Mouse (Mus musculus) cortical plate, adult 2 months (tissue): ENCODE results near the gene Emid1. TPM values are rescaled to one million over a fixed set of nuclear protein-coding genes. Genes with fewer than 3 reads are reported as not detected.

Experiments
- H3K27ac ChIP-seq: fragments of 200-500 bp; 2 replicates; pipeline ENCODE4 v1.5.1; 2012; ENCODE audit warnings: low read length, control low read depth, inconsistent platforms; ENCODE audit not compliant: insufficient read depth
- H3K4me1 ChIP-seq: fragments of 200-500 bp; 2 replicates; pipeline ENCODE4 v1.6.1; 2011; ENCODE audit warnings: low read length; ENCODE audit not compliant: control insufficient read depth, insufficient read depth
- H3K4me3 ChIP-seq: fragments of 200-500 bp; 2 replicates; pipeline ENCODE4 v1.5.1; 2011; ENCODE audit warnings: mild to moderate bottlenecking, low read length, control low read depth; ENCODE audit not compliant: insufficient read depth
- CTCF ChIP-seq: fragments of 200-500 bp; IDR thresholded peaks from 2 replicates; pipeline ENCODE4 v1.5.1; 2011; ENCODE audit warnings: mild to moderate bottlenecking, control low read depth, low read length; ENCODE audit not compliant: insufficient read depth; ENCODE audit errors: extremely low read depth
- POLR2A ChIP-seq: fragments of 200-500 bp; IDR thresholded peaks from 2 replicates; pipeline ENCODE4 v1.6.1; 2011; ENCODE audit warnings: mild to moderate bottlenecking, low read length, control low read depth; ENCODE audit not compliant: insufficient read depth; ENCODE audit errors: extremely low read depth
- polyA plus RNA-seq: library from polyadenylated mRNA; depleted of rRNA; stranded (reverse); fragments of >200 nt; gene quantifications from 2 replicates; pipeline ENCODE4 v1.2.3, GENCODE M21; 2012

Gene Emid1
- polyA plus RNA-seq, 1 experiment: 8.1 TPM

- Histone ChIP-seq H3K27ac (no peak overlapping the region), H3K4me3 (no peak overlapping the region), H3K4me1 (no peaks in the 10 kb centered on the region)
- no peak for TF ChIP-seq POLR2A
- TF ChIP-seq CTCF: no peak
Observed at GRCm38 (mm10) chr11:5129035-5129480, 23.0 kb downstream of the Emid1 start.

DNA sequence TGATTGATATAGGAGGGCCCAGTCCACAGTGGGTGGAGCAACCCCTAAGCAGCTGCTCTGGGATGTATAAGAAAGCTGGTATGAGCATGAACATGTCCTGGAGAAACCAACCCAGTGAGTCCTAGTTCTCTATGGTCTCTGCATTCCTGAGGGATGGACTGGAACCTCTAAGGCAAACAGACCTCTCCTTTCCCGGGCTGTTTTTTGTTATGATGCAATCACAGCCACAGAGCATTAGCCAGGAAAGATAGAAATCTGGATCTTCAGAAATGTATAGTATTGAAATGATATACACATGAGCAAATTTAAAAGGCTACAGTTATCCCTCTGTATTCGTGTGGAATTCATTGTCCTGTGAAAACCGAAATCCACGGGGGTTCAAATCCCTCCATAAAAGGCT lies 26.3 kb downstream of the Emid1 start:
- TF ChIP-seq CTCF (no peak), POLR2A (no peak)
- no peaks in the 10 kb centered on the region for H3K4me1 ChIP-seq
- H3K27ac ChIP-seq: no peak overlapping the region
- H3K4me3 ChIP-seq: no peak overlapping the region

DNA sequence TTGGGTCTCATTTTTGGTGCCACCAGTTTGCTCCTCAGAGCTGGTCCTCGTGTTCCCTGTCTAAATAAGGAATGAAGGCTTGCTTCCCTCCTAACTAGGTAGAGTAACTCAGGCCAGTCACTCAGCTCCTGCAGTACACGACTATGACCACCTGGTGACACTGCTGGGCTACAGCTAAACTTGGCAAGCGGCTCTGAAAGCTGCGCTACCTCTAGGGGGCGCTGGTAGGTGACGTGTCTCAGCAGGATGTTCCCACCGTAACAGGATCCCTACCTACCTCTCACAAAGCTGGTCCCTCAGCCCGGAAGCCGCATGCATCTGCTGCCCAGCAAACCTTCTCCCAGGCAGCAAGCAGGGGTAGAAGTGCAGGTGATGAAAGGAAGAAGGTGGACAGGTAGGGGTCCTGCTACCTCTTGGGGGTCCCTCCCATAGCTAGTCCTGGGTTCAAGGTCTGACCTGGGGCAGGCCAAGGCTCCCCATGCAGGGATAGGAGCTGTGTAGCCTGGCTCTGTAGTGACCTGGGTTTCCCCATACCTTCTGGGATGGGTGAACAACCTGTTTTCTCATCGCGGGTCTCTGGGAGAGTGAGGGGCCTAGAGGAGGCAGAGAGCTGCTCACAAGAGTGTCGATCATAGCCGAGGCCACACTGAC lies 37.0 kb downstream of the Emid1 start:
- TF ChIP-seq CTCF (peak; percentile 100), POLR2A (peak; percentile 19; the same call in 1 of the 2 replicates)
- peak overlapping the region; percentile 7 for H3K4me3 ChIP-seq
- no peak overlapping the region for H3K27ac ChIP-seq
- H3K4me1 ChIP-seq: no peaks in the 10 kb centered on the region

DNA sequence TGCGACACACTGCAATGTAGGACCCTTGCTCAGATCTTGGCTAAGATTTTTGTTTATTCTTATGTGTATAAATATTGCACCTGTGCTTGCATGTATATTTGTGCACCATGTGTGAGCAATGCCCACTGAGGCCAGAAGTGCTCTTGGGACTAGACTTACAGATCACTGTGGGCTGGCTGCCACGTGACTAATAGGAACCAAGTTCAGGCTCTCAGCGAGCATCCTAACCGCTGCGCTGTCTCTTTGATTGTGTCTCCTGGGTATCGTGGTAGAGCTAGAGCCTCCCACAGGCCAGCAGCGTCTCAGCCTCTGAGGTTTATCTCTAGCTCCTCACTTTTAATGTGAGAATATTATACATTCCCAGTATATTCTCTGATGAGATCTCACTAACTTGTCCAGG lies 38.4 kb downstream of the Emid1 start:
- TF ChIP-seq CTCF: no peak
- no peak for TF ChIP-seq POLR2A
- H3K4me1 ChIP-seq: no peaks in the 10 kb centered on the region
- no peak overlapping the region for H3K4me3 ChIP-seq
- no peak overlapping the region for H3K27ac ChIP-seq

DNA sequence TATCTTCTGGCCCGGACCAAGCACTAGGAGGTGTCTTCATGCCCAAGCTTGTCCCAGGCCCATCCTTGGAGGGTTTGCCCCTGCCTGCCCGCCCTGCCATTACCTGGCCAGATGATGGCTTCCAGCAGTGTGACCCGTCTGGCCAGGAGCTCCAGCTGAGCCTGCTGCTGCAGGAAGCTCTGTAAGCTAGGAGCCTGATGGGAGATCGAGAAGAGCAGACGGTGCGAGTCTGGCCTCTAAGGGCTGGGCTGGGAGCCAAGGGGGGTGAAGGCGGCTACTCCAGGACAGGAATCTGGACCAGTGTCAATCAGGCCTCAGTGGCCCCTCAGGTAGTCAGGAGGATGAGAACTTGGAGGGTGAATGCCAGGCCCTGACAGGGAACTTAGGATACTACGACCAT lies 42.6 kb downstream of the Emid1 start:
- Histone ChIP-seq H3K4me3 (no peak overlapping the region), H3K27ac (no peak overlapping the region), H3K4me1 (no peaks in the 10 kb centered on the region)
- TF ChIP-seq CTCF (no peak), POLR2A (no peak)

- no peak for TF ChIP-seq CTCF
- no peak for TF ChIP-seq POLR2A
- no peak overlapping the region for H3K4me3 ChIP-seq
- no peak overlapping the region for H3K27ac ChIP-seq
- peaks cover 4% of the 10 kb centered on the region; the same call in 1 of the 2 replicates for H3K4me1 ChIP-seq
Observed at GRCm38 (mm10) chr11:5103986-5104509, 48.0 kb downstream of the Emid1 start.

DNA sequence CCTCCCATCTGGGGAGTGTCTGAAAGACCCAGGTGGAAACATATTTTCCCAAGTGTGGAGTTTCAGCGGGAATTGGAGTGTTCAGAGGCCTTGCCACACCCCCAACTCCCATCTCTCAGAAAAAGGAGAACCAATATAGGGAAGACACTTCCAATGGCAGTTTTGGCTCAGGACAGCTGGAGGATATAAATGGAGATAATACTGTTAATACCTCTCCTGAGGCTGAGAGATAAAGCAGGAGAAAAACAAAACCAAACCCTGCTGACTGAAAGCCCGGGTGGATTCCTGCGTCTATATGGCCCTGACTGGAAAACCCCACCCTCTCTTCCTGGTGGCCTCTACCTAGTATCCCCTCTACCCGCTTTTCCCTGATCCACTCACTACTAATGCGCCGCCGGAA lies 49.7 kb downstream of the Emid1 start:
- no peak overlapping the region for H3K27ac ChIP-seq
- no peak overlapping the region for H3K4me3 ChIP-seq
- H3K4me1 ChIP-seq: peaks cover 4% of the 10 kb centered on the region; the same call in 1 of the 2 replicates
- no peak for TF ChIP-seq CTCF
- no peak for TF ChIP-seq POLR2A

DNA sequence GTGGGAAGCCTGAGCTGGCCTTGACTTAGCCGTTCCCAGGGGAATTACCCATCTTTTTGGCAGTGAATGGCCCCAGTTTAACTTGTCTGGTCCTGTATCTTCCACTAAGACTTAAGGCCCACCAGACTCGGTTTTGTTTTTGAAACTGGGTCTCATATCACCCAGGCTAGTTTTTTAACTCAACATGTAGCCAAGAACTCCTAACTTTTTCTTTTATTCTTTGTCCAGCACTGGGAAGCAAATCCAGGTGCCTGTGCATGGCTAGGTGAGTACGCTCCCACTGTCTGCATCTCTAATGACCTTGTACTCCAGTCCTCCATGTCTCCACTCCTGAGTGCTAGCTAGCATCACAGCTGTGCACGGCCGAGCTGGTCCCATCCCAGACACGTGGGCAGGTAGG lies 50.4 kb downstream of the Emid1 start:
- Histone ChIP-seq H3K27ac (no peak overlapping the region), H3K4me1 (peaks cover 4% of the 10 kb centered on the region; the same call in 1 of the 2 replicates), H3K4me3 (no peak overlapping the region)
- no peak for TF ChIP-seq POLR2A
- TF ChIP-seq CTCF: no peak

- no peak overlapping the region; the same call in 1 of the 2 replicates for H3K4me3 ChIP-seq
- TF ChIP-seq CTCF (no peak), POLR2A (no peak)
- no peak overlapping the region for H3K27ac ChIP-seq
- H3K4me1 ChIP-seq: peaks cover 4% of the 10 kb centered on the region; the same call in 1 of the 2 replicates
Observed at GRCm38 (mm10) chr11:5100801-5101200, 51.3 kb downstream of the Emid1 start.

DNA sequence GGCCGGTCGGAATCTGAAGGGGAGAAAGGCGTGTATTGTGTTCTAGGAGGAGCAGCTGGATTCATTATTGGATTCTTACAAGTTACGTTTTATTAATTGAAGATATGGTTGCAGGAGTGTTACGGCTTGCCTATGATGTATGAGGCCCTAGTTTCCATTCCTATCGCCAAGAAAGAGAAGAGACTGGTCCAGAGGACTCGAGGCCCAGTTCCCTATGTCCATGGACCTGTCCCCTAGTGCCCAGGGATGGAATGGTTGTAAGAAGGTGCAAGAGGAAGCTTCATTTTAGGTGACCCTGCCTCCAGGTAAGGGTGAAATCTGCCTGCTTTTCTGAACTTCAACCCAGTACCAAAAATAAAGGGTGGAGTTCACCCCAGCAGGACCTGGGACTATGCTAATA lies 51.8 kb downstream of the Emid1 start:
- Histone ChIP-seq H3K4me3 (peak overlapping the region; percentile 61), H3K27ac (no peak overlapping the region), H3K4me1 (peaks cover 4% of the 10 kb centered on the region; the same call in 1 of the 2 replicates)
- no peak for TF ChIP-seq POLR2A
- no peak for TF ChIP-seq CTCF
